Mouse (Mus musculus) myocyte (in vitro differentiated cells): ENCODE results near the gene Pakap. TPM values are rescaled to one million over a fixed set of nuclear protein-coding genes. Genes with fewer than 3 reads are reported as not detected.

ENCODE experiments used
- H3K27me3 ChIP-seq: one replicate; pipeline ENCODE4 v1.6.1; 2011; ENCODE audit not compliant: control insufficient read depth, insufficient read depth, insufficient read length
- H3K36me3 ChIP-seq: one replicate; pipeline ENCODE4 v1.6.1; 2011; ENCODE audit not compliant: control insufficient read depth, insufficient read depth
- H3K4me2 ChIP-seq: one replicate; pipeline ENCODE4 v1.6.1; 2011; ENCODE audit warnings: low read depth, control low read depth
- H3K4me3 ChIP-seq: one replicate; pipeline ENCODE4 v1.5.1; 2011; ENCODE audit warnings: mild to moderate bottlenecking, control low read depth, moderate library complexity
- H3K79me2 ChIP-seq: one replicate; pipeline ENCODE4 v1.6.1; 2011; ENCODE audit not compliant: control insufficient read depth, insufficient read depth
- H3ac ChIP-seq: one replicate; pipeline ENCODE4 v1.6.1; 2011; ENCODE audit not compliant: control insufficient read depth, insufficient read length
- CEBPB ChIP-seq: IDR thresholded peaks from 2 replicates; pipeline ENCODE4 v1.6.1; 2011; ENCODE audit warnings: mild to moderate bottlenecking, moderate library complexity; ENCODE audit not compliant: poor library complexity, insufficient read depth, severe bottlenecking
- E2F4 ChIP-seq: IDR thresholded peaks from one replicate; pipeline ENCODE4 v1.6.1; 2011; ENCODE audit warnings: mild to moderate bottlenecking, control low read depth, moderate library complexity; ENCODE audit not compliant: insufficient read depth
- MAX ChIP-seq: IDR thresholded peaks from one replicate; pipeline ENCODE4 v1.6.1; 2011; ENCODE audit warnings: low read depth, mild to moderate bottlenecking, control low read depth
- MYOD1 ChIP-seq, 3 experiments: IDR thresholded peaks; one replicate each; pipeline ENCODE4 v1.6.1; 2011; ENCODE audit warnings: control low read depth in 2 of 3, low read depth in 2 of 3, mild to moderate bottlenecking in 2 of 3, moderate library complexity in 1 of 3; ENCODE audit not compliant: insufficient read length in 2 of 3, control insufficient read depth in 1 of 3
- MYOG ChIP-seq, 3 experiments: IDR thresholded peaks; one replicate each; pipeline ENCODE4 v1.6.1; 2011; ENCODE audit warnings: control low read depth in 2 of 3, low read depth in 2 of 3, mild to moderate bottlenecking in 2 of 3; ENCODE audit not compliant: insufficient read length in 2 of 3, control insufficient read depth in 1 of 3, insufficient read depth in 1 of 3
- POLR2A ChIP-seq: IDR thresholded peaks from one replicate; pipeline ENCODE4 v1.6.1; 2011; ENCODE audit warnings: low read depth, mild to moderate bottlenecking, control low read depth, moderate library complexity; ENCODE audit not compliant: insufficient read length
- POLR2AphosphoS2 ChIP-seq: IDR thresholded peaks from one replicate; pipeline ENCODE4 v1.6.1; 2011; ENCODE audit warnings: low read depth, control low read depth; ENCODE audit not compliant: insufficient read length
- REST ChIP-seq: IDR thresholded peaks from one replicate; pipeline ENCODE4 v1.6.1; 2011; ENCODE audit warnings: mild to moderate bottlenecking, control low read depth, moderate library complexity; ENCODE audit not compliant: insufficient read depth, insufficient read length
- SRF ChIP-seq: IDR thresholded peaks from one replicate; pipeline ENCODE4 v1.6.1; 2011; ENCODE audit warnings: low read depth; ENCODE audit not compliant: control insufficient read depth, insufficient read length
- TCF12 ChIP-seq: IDR thresholded peaks from one replicate; pipeline ENCODE4 v1.6.1; 2011; ENCODE audit warnings: mild to moderate bottlenecking, control low read depth; ENCODE audit not compliant: poor library complexity, insufficient read depth, severe bottlenecking
- TCF3 ChIP-seq: IDR thresholded peaks from one replicate; pipeline ENCODE4 v1.6.1; 2011; ENCODE audit warnings: low read depth, control low read depth; ENCODE audit not compliant: insufficient read length
- USF1 ChIP-seq: IDR thresholded peaks from one replicate; pipeline ENCODE4 v1.6.1; 2011; ENCODE audit warnings: low read depth, mild to moderate bottlenecking, control low read depth, moderate library complexity
- polyA plus RNA-seq: library from polyadenylated mRNA; unstranded; fragments of >200 nt; fragmentation: generic; extraction: Trizol; gene quantifications from one replicate; pipeline ENCODE4 v1.2.1, GENCODE M21; 2012; ENCODE audit warnings: missing spikeins

The Pakap gene
- polyA plus RNA-seq, 1 experiment: 6.5 TPM

DNA sequence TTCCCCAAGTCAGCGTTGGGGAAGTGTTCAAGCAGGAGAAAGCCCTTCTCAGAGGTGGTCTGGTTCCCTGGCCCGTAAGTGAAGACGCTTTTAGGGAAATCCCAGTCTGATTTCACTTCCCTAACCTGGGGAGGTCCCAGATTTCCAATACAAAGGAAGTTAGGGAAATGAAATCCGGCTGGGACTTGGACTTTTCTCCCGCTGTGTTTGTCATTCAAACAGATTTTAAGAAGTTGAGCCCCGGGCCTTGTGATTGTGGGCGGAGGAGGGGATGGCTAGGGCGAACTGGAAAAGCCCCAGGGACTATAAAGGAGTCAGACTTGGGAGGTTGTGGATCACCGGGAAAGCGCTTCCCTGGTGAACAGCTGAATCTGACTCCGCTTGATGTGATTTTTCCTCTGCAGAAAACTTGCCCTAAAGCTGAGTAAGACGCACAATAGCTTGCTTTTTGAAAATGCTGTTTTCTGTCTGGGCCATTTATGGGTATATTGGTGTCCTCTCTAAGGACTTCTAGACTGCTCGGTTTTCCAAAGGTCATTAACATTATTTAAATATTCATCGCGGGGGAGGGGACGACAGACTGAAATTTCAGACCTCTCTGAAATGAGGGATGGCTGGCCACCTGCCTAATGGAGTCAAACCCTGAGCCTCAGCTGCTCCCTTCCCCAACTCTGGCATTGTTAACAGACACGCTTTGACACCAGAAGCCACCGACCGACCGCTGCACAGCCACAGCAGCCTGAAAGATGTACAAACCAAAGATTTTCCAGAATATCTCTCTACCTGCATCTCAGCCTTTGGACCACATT lies 213.1 kb downstream of the Pakap start:
- Histone ChIP-seq H3K4me2 (peak overlapping the region; percentile 21), H3K4me3 (no peak overlapping the region), H3K79me2 (peaks cover 23% of the 10 kb centered on the region), H3ac (no peak overlapping the region), H3K36me3 (no peaks in the 10 kb centered on the region), H3K27me3 (no peaks in the 10 kb centered on the region)
- no peak for TF ChIP-seq CEBPB
- TF ChIP-seq TCF12: no peak
- peak in 2 of 3 experiments; percentile 46 to 59 for TF ChIP-seq MYOD1 (IDR thresholded peaks at IDR 0.05; ENCODE audit: control insufficient read depth in 1 of 3, insufficient read length in 2 of 3, low read depth in 2 of 3)
- no peak for TF ChIP-seq USF1
- TF ChIP-seq MYOG (IDR thresholded peaks at IDR 0.05; ENCODE audit: control insufficient read depth in 1 of 3, insufficient read depth in 1 of 3, insufficient read length in 2 of 3, low read depth in 2 of 3): peak in 1 of 3 experiments; percentile 24

DNA sequence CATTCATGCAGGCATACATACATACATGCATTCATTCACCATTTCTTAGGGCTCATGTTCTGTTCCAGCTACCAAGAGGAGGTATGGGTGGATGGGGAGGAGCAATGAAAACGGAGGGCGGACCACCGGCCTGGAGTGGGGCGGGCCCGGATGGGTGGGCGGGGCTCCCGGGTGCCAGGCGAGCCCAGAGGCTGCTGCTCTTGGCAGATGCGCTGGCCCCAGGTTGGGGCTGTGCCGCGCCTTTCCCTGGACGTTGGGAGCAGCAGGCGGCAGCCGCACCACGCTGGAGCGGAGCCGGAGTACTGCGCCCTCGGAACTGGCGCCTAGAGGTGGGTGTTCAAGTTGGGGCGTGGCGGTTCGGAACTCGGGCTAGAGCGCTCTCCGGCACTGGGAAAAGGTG lies 214.0 kb downstream of the Pakap start:
- peak overlapping the region; percentile 80 for H3K4me2 ChIP-seq
- H3K79me2 ChIP-seq: peaks cover 23% of the 10 kb centered on the region
- no peaks in the 10 kb centered on the region for H3K27me3 ChIP-seq
- H3ac ChIP-seq: no peak overlapping the region
- no peaks in the 10 kb centered on the region for H3K36me3 ChIP-seq
- TF ChIP-seq REST (no peak), CEBPB (no peak), TCF3 (no peak), MAX (no peak), MYOD1 (IDR thresholded peaks at IDR 0.05; ENCODE audit: control insufficient read depth in 1 of 3, insufficient read length in 2 of 3, low read depth in 2 of 3) (peak in 1 of 3 experiments; percentile 50), MYOG (IDR thresholded peaks at IDR 0.05; ENCODE audit: control insufficient read depth in 1 of 3, insufficient read depth in 1 of 3, insufficient read length in 2 of 3, low read depth in 2 of 3) (peak in 1 of 3 experiments; percentile 28), TCF12 (no peak), E2F4 (no peak), POLR2A (peak; percentile 93), POLR2AphosphoS2 (peak; percentile 73), USF1 (no peak), SRF (no peak)
- H3K4me3 ChIP-seq: peak overlapping the region; percentile 27

DNA sequence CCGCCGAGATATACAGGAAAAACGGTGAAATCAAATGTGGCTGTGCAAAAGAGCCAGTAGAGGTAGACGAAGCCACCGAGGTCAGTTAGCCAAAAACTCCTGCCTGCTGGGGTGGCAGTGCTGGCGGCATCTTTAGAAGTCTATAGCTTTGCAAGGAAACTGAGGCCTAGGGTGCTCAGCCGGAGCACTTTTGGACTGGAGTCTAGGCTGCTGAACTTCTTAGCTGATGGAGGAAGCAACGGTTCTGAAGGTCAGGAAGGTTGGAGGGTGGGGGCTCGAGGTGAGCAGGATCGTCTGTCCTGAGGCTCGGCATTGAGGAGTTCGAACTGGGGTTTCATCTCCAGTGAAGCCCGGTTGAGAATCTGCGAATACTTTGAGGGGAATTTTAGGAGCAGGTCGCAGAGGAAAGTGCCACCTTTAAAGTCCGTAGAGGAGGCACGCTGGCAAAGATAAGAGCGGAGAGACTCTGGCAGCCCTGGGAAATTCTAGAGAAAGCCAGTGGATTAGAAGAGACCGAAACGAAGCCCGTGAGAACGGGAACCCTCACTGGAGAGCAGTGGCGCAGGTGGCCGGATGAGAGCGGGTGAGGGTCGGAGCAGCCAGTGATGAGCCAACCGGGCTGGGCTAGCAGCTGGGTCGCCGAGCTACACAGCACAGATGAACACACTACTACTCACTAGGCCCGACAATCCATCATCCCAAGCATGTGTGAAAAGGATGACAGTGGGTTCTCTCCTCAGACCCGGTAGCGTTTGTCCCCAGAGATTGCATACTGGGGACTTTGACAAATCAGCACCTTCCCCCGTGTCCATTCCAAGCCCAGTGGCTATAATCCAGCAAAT lies 214.8 kb downstream of the Pakap start:
- H3K27me3 ChIP-seq: no peaks in the 10 kb centered on the region
- H3K4me3 ChIP-seq: peak overlapping the region; percentile 27
- peaks cover 23% of the 10 kb centered on the region for H3K79me2 ChIP-seq
- H3K36me3 ChIP-seq: no peaks in the 10 kb centered on the region
- peak overlapping the region; percentile 80 for H3K4me2 ChIP-seq
- TF ChIP-seq MYOG (IDR thresholded peaks at IDR 0.05; ENCODE audit: control insufficient read depth in 1 of 3, insufficient read depth in 1 of 3, insufficient read length in 2 of 3, low read depth in 2 of 3) (peak in 2 of 3 experiments; percentile 18 to 30), SRF (no peak), POLR2AphosphoS2 (no peak), TCF12 (no peak), TCF3 (no peak), POLR2A (no peak), MYOD1 (IDR thresholded peaks at IDR 0.05; ENCODE audit: control insufficient read depth in 1 of 3, insufficient read length in 2 of 3, low read depth in 2 of 3) (peak in 2 of 3 experiments; percentile 29 to 30), CEBPB (no peak), E2F4 (no peak), USF1 (no peak), REST (no peak), MAX (no peak)
- H3ac ChIP-seq: no peak overlapping the region

DNA sequence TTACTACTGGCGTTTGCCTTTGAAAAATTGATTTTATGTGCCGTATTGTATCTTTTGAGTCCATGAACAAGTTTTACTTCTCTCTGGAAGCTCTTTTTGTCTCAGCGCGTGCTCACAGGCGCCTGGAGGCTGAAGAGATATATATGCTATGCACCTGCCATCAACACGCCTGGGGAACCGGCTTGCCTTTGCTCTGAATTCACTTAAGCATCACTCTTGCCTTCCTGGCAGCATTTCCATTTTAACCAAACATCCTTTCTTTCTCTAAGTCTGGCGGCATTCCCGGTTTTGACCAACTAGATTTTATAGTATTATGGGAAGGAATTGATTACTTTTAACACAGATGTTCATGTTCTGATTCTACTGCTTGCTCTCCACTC lies 215.4 kb downstream of the Pakap start:
- peak overlapping the region; percentile 80 for H3K4me2 ChIP-seq
- H3K36me3 ChIP-seq: no peaks in the 10 kb centered on the region
- peaks cover 23% of the 10 kb centered on the region for H3K79me2 ChIP-seq
- H3K27me3 ChIP-seq: no peaks in the 10 kb centered on the region
- TF ChIP-seq E2F4: no peak
- no peak for TF ChIP-seq MAX
- no peak overlapping the region for H3ac ChIP-seq
- H3K4me3 ChIP-seq: peak overlapping the region; percentile 27
